Mouse (Mus musculus) G1E (cell line): ENCODE results near the gene Farp2. TPM values are rescaled to one million over a fixed set of nuclear protein-coding genes. Genes with fewer than 3 reads are reported as not detected.

Experiments used
- ATAC-seq: 2 replicates; pipeline ENCODE4 v1.8.0; 2016; ENCODE audit warnings: mild to moderate bottlenecking; ENCODE audit not compliant: insufficient number of reproducible peaks, poor library complexity, low FRiP score, severe bottlenecking; ENCODE audit errors: extremely low read depth
- DNase-seq: peaks from one replicate; pipeline ENCODE4 v3.0.0; 2012; ENCODE audit warnings: low spot score
- H3K27me3 ChIP-seq: 2 replicates; pipeline ENCODE4 v1.6.1; 2012; ENCODE audit warnings: mild to moderate bottlenecking, low read length, inconsistent platforms; ENCODE audit not compliant: insufficient read depth
- H3K36me3 ChIP-seq: replicated peaks from 2 replicates; pipeline ENCODE3; 2012; ENCODE audit warnings: mild to moderate bottlenecking, inconsistent platforms
- H3K4me1 ChIP-seq: 2 replicates; pipeline ENCODE4 v1.6.1; 2012; ENCODE audit warnings: low read depth, low read length, inconsistent platforms, mixed read lengths; ENCODE audit not compliant: insufficient read depth
- H3K4me3 ChIP-seq: 2 replicates; pipeline ENCODE4 v1.5.1; 2012; ENCODE audit warnings: low read depth, mild to moderate bottlenecking, inconsistent platforms, low read length, moderate library complexity, mixed read lengths
- H3K9me3 ChIP-seq: replicated peaks from 2 replicates; pipeline ENCODE4 v1.6.1; 2012; ENCODE audit warnings: inconsistent platforms
- CTCF ChIP-seq: IDR thresholded peaks from 2 replicates; pipeline ENCODE4 v1.5.1; 2012; ENCODE audit warnings: low read depth, low read length, inconsistent platforms, mixed read lengths
- GATA1 ChIP-seq: IDR thresholded peaks from 2 replicates; pipeline ENCODE4 v1.6.1; 2012; ENCODE audit warnings: borderline replicate concordance, low read length, inconsistent platforms, mixed read lengths
- GATA2 ChIP-seq: IDR thresholded peaks from 2 replicates; pipeline ENCODE4 v1.6.1; 2012; ENCODE audit warnings: low read depth, low read length, inconsistent platforms, borderline replicate concordance
- POLR2AphosphoS5 ChIP-seq: IDR thresholded peaks from 2 replicates; pipeline ENCODE4 v1.6.1; 2012; ENCODE audit warnings: low read depth, low read length, inconsistent platforms; ENCODE audit not compliant: insufficient replicate concordance
- TAL1 ChIP-seq: conservative IDR thresholded peaks from 2 replicates; pipeline ENCODE4 v1.6.1; 2012; ENCODE audit warnings: low read depth, low read length, inconsistent platforms, mixed read lengths
- polyA plus RNA-seq: library from polyadenylated mRNA; stranded (reverse); fragments of >175 nt; gene quantifications from 2 replicates; pipeline ENCODE4 v1.2.3, GENCODE M21; 2012
- total RNA-seq, 2 experiments: library from RNA; stranded (forward) in 1 of 2; stranded (reverse) in 1 of 2; fragments of 200-1000 nt in 1 of 2; fragments of >200 nt in 1 of 2; fragmentation: Nextera tagmentation in 1 of 2; gene quantifications; 2 replicates each; pipeline ENCODE4 v1.2.3; 2014 to 2017

The Farp2 gene
- total and polyA plus RNA-seq, 3 experiments = 1.6 to 28.1 (median 5.4) TPM

DNA sequence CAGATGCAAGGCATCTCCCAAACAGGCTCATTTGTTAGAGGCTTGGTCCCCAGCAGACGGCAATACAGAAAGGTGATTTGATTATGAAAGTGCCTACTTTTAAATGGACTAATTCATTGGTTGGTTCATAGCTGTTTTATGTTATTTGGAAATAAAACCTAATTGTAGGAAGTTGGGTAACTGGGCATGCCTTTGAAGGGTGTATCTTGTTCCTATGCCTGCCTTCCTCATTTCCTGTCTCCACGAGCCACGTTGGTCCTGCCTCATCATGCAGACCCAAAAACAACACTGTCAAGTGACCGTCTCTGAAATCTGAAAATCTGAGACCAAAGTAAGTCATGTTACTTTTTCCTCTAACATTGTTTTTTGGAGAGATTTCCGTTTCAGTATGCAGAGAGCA is 39.5 kb downstream of the Farp2 start:
- H3K4me3 ChIP-seq = no peak overlapping the region
- TF ChIP-seq TAL1 (no peak), GATA2 (no peak), GATA1 (no peak), POLR2AphosphoS5 (no peak), CTCF (no peak)
- no peaks in the 10 kb centered on the region for H3K27me3 ChIP-seq
- DNase-seq (no peak), ATAC-seq (no peak)
- no peaks in the 10 kb centered on the region for H3K4me1 ChIP-seq
- H3K9me3 ChIP-seq = no peaks in the 10 kb centered on the region
- H3K36me3 ChIP-seq = peaks cover 5% of the 10 kb centered on the region

DNA sequence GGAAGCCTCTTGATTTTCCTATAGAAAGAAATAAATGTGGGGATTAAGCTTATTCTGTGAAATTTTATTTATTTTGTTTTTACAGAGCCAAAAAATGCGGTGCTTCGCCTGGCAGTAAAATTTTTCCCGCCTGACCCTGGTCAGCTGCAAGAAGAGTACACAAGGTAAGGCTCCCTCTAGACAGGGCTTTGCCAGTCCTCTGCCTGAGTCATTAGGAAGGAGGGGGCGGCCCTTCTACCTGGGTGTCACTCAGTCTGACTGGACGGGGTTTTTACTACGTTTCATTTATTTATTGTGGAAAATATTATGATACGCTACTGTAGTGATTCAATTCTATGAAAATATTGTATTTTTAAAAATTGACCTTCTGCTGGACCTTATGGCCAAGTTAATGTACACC is 51.3 kb downstream of the Farp2 start:
- Histone ChIP-seq H3K4me3 (no peak overlapping the region), H3K9me3 (no peaks in the 10 kb centered on the region), H3K4me1 (peaks cover 4% of the 10 kb centered on the region), H3K27me3 (no peaks in the 10 kb centered on the region), H3K36me3 (peaks cover 17% of the 10 kb centered on the region)
- TF ChIP-seq GATA2 = no peak
- no peak for TF ChIP-seq CTCF
- no peak for TF ChIP-seq TAL1
- TF ChIP-seq GATA1 = no peak
- TF ChIP-seq POLR2AphosphoS5 = no peak
- no peak for ATAC-seq
- no peak for DNase-seq

GRCm38 (mm10) chr1:93563649-93564048 is 51.8 kb downstream of the Farp2 start:
- TF ChIP-seq POLR2AphosphoS5 (no peak), TAL1 (no peak), CTCF (no peak), GATA1 (no peak)
- Histone ChIP-seq H3K27me3 (no peaks in the 10 kb centered on the region), H3K4me3 (no peak overlapping the region), H3K9me3 (no peaks in the 10 kb centered on the region), H3K36me3 (peaks cover 19% of the 10 kb centered on the region), H3K4me1 (peaks cover 4% of the 10 kb centered on the region)
- DNase-seq (no peak), ATAC-seq (no peak)

DNA sequence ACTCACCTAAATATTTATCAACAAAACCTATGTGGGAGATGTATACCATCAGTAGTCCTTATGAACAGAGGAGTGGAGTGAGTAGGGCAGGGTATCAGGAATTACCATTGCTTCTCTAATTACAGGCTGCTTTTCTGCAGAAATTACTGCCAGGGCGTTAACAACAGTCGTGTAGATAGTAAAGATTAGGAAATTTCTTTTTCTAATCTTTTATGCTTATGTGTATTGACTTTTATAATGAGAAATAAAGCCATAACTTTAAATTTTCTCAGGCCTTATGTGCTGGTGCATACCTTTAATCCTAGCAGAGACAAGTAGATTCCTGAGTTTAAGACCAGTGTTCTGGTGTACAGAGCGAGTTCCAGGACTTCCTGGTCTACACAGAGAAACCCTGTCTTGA is 52.9 kb downstream of the Farp2 start:
- peaks cover 24% of the 10 kb centered on the region for H3K36me3 ChIP-seq
- no peak for ATAC-seq
- TF ChIP-seq GATA2 = no peak
- TF ChIP-seq POLR2AphosphoS5 = no peak
- TF ChIP-seq GATA1 = no peak
- no peak for TF ChIP-seq TAL1
- TF ChIP-seq CTCF = no peak

GRCm38 (mm10) chr1:93567013-93567412 is 55.1 kb downstream of the Farp2 start:
- Histone ChIP-seq H3K9me3 (peaks cover 4% of the 10 kb centered on the region), H3K36me3 (peaks cover 30% of the 10 kb centered on the region), H3K4me3 (no peak overlapping the region), H3K27me3 (no peaks in the 10 kb centered on the region), H3K4me1 (peaks cover 4% of the 10 kb centered on the region)
- no peak for TF ChIP-seq CTCF
- TF ChIP-seq GATA1 = no peak
- no peak for TF ChIP-seq POLR2AphosphoS5
- no peak for TF ChIP-seq GATA2
- no peak for TF ChIP-seq TAL1
- no peak for DNase-seq
- no peak for ATAC-seq

More for the DNA sequence above, 52.9 kb downstream of the Farp2 start:
- Histone ChIP-seq H3K4me1 (peaks cover 4% of the 10 kb centered on the region), H3K9me3 (no peaks in the 10 kb centered on the region), H3K27me3 (no peaks in the 10 kb centered on the region), H3K4me3 (no peak overlapping the region)
- DNase-seq = no peak

GRCm38 (mm10) chr1:93567717-93568497 is 56.0 kb downstream of the Farp2 start:
- H3K9me3 ChIP-seq = peaks cover 4% of the 10 kb centered on the region
- peaks cover 25% of the 10 kb centered on the region for H3K36me3 ChIP-seq
- H3K4me3 ChIP-seq = no peak overlapping the region
- H3K27me3 ChIP-seq = no peaks in the 10 kb centered on the region
- TF ChIP-seq GATA1 = no peak
- no peak for TF ChIP-seq POLR2AphosphoS5
- no peak for TF ChIP-seq GATA2
- TF ChIP-seq CTCF = no peak
- TF ChIP-seq TAL1 = no peak
- ATAC-seq (no peak), DNase-seq (no peak)
- H3K4me1 ChIP-seq = peaks cover 4% of the 10 kb centered on the region
